ENCODE assay signal across 22 mouse cellular contexts in genomic region chr14:103900817-103901216, GRCm38 (mm10).
"Had no signal": no experiment of that assay in that cellular context is flagged by ENCODE, and none has a peak within 500 bp of the region (broad histone marks: within the 10 kb centered on the region; RNA-seq: fewer than 3 reads in every experiment).

No protein-coding gene starts in this region.

- H3K4me1 ChIP-seq: liver, embryonic 13.5 days; megakaryocyte, embryonic 14.5 days; neural tube, embryonic 12.5 days had no signal

- H3K9ac ChIP-seq: liver, embryonic 13.5 days; midbrain, embryonic 15.5 days; neural tube, embryonic 12.5 days; neural tube, embryonic 15.5 days had no signal

- H3K9me3 ChIP-seq: liver, embryonic 13.5 days; megakaryocyte, embryonic 14.5 days; midbrain, embryonic 15.5 days; neural tube, embryonic 12.5 days; neural tube, embryonic 15.5 days had no signal

- DNase-seq: kidney, adult 18-20 months; kidney, adult 9 months; kidney, postnatal 25 days; layer of hippocampus, adult 9-11 months; liver, embryonic 13.5 days; lung, adult 2 months; lung, postnatal 14 days; lung, postnatal 4 days; right cerebral cortex, adult 18-20 months; right cerebral cortex, postnatal 14 days; right cerebral cortex, postnatal 4 days; thymus, adult 2 months; thymus, postnatal 14 days; thymus, postnatal 4 days had no signal

- ATAC-seq: midbrain, embryonic 15.5 days had no signal

- H3K36me3 ChIP-seq: liver, embryonic 13.5 days; midbrain, embryonic 15.5 days; neural tube, embryonic 12.5 days; neural tube, embryonic 15.5 days had no signal

- H3K27me3 ChIP-seq: liver, embryonic 13.5 days; megakaryocyte, embryonic 14.5 days; midbrain, embryonic 15.5 days; neural tube, embryonic 12.5 days; neural tube, embryonic 15.5 days had no signal

- H3K4me3 ChIP-seq: layer of hippocampus, adult 2 months; left cerebral cortex, adult 2 months; liver, embryonic 13.5 days; megakaryocyte, embryonic 14.5 days; midbrain, embryonic 15.5 days; neural tube, embryonic 12.5 days; neural tube, embryonic 15.5 days had no signal

- H3K4me2 ChIP-seq: liver, embryonic 13.5 days; midbrain, embryonic 11.5 days; midbrain, embryonic 15.5 days; neural tube, embryonic 12.5 days; neural tube, embryonic 15.5 days had no signal

- H3K27ac ChIP-seq: layer of hippocampus, adult 2 months; left cerebral cortex, adult 2 months; liver, embryonic 13.5 days; midbrain, embryonic 15.5 days; neural tube, embryonic 12.5 days; neural tube, embryonic 15.5 days; stomach, postnatal 0 days had no signal
